Mouse (Mus musculus) heart, postnatal 0 days (tissue): ENCODE data around the gene Hoxa1.

Experiments
- CTCF ChIP-seq: IDR thresholded peaks from 2 replicates; pipeline ENCODE4 v1.5.1; 2016; ENCODE audit warnings: antibody characterized with exemption, control low read depth, low read depth
- EP300 ChIP-seq: IDR thresholded peaks from 2 replicates; pipeline ENCODE4 v1.6.1; 2016; ENCODE audit warnings: antibody characterized with exemption, low read depth

- TF ChIP-seq CTCF (no peak), EP300 (no peak)
These were observed 20.1 kb downstream of the Hoxa1 start for GRCm38 (mm10) chr6:52137841-52138535.
